Mouse (Mus musculus) CD4-positive, CD25-positive, alpha-beta regulatory T cell, adult 4 months (primary cell): ENCODE measurements around the gene Dusp22. TPM values are rescaled to one million over a fixed set of nuclear protein-coding genes. Genes with fewer than 3 reads are reported as not detected.

Source experiments
- ATAC-seq: one replicate; pipeline ENCODE4 v1.8.0; 2017
- polyA plus RNA-seq, 2 experiments: library from polyadenylated mRNA; unstranded; fragments of 100-300 nt; shearing (Covaris generic); gene quantifications; one replicate each; pipeline ENCODE4 v1.2.1; 2017

The Dusp22 gene
- polyA plus RNA-seq, 2 experiments from 2014 or later: 3.3 to 4.6 TPM

DNA sequence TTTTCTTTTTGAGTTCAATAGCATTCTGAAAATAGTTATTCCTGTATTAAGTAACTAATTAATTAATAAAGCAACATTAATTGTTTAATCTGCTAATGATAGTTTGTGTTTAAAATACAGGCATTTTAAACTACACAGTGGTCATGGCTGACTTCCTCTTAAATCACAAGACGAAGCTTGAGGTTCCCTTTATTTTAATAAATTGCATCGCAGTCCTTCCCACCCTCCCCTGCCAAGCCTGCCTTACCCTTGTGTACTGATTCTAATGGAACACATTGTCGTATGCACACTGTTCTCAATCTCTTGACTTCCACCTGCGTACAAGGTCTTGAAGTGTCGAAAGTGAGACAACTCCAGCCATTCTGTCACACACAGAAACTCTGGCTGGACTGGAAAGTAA is 14.1 kb downstream of the Dusp22 start:
- ATAC-seq: no peak

- ATAC-seq: no peak
These were observed 19.0 kb downstream of the Dusp22 start for GRCm38 (mm10) chr13:30678822-30679221.

DNA sequence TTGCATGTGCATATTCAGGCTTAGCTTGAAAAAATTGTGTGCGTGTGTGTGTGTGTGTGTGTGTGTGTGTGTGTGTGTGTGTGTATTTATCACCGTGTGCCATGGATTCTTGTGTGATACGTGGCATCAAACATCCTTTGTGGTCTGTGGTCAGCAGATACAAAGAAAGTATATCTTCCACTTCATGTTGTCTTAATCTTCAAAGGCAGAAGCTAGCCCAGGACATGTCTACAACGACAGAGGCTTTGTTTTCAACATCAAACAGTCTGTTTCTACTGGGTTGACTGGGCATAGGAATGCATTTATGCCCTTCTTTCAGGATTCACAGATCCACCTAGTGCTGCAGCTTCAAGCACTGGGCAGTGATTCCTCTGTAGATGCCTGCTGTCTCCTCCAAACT is 22.1 kb downstream of the Dusp22 start:
- peak; percentile 68 for ATAC-seq

DNA sequence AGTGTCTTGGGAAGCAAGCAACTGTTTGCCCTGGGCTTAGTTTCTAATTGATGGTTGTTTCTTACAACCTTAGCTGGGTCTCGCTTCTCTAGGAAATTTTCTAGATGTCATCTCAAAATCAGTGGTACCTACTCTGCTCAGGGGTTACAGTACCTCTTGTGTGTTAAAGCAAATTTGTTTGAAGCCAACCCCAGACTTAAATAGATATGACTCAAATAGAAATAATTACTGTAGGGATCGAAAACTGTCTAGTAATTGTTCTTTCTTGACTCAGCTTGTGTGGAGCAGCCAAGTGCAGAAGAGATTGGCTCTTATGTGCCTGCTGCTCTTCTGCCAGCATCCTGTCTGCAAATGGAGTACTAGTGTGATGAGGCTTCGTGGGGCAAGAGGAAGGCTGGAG is 22.5 kb downstream of the Dusp22 start:
- no peak for ATAC-seq

- no peak for ATAC-seq
These were observed 24.9 kb downstream of the Dusp22 start for GRCm38 (mm10) chr13:30684614-30685122.

- no peak for ATAC-seq
These were observed 26.2 kb downstream of the Dusp22 start for GRCm38 (mm10) chr13:30685957-30686356.

DNA sequence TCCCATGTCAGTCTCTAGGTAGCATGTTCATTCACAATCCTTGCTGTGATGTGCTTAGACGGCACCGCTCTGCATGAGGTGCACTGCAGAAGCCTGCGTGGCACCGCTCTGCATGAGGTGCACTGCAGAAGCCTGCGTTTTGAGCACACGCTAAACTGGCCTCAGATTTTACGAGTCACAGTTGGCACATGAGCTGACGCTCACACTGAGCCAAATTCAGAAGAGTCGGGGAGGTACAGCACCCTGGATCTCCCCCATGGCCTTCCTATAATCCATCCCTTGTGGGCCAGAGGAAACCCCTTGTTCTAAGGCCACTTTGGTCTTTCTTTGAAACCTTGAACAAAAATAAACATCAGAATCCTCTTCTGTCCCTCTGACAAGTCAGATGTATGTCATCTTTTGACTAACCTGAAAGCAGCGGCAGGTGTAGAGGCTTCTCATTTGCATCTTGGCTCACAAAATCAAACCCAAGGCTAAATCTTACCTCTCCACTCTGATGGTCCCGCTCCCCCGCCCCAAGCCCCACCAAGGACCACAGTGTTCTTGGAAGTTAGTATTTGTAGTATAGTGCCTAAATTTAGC is 28.3 kb downstream of the Dusp22 start:
- ATAC-seq: no peak

- ATAC-seq: no peak
These were observed 29.7 kb downstream of the Dusp22 start for GRCm38 (mm10) chr13:30689475-30689874.

GRCm38 (mm10) chr13:30691441-30692292 is 31.9 kb downstream of the Dusp22 start:
- ATAC-seq: no peak

GRCm38 (mm10) chr13:30692644-30693385 is 33.0 kb downstream of the Dusp22 start:
- ATAC-seq: no peak

DNA sequence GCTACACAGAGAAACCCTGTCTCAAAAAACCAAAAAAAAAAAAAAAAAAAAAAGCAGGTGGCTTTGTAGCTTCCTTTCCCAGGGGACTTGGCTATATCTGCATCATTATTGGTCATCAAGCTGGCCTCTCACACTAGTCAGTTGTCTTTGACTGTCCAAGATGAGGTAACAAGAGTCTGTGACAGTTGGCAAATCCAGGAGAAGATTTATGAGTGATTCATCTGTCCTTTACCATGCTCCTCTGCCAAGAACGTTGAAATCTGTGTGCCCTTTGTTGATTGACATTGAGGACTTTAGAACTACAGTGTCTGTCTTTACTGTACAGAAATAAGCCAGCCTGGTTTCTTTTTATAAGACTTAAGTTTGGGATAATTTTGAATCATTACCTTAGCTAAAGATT is 35.4 kb downstream of the Dusp22 start:
- no peak for ATAC-seq

- ATAC-seq: no peak
These were observed 36.1 kb downstream of the Dusp22 start for GRCm38 (mm10) chr13:30695890-30696289.

GRCm38 (mm10) chr13:30697880-30698279 is 38.1 kb downstream of the Dusp22 start:
- no peak for ATAC-seq

DNA sequence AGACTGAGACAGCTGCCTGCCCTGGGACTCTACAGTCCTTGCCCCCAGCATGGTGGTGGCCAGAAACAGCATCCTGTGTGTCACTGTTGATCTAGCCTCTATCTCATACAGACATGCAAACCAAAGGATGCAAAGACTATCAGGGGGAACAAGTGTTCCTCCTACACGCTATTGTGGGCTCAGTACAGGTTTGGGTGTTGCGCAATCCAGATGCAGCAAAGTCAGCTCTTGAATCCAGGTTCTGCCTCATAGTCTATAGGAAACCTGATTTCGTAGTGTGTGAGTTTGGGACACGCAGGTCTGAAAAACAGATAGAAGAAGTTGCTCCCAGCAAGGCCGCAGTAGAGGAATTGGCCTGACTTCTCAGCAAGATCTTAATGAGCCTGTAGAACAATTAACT is 42.9 kb downstream of the Dusp22 start:
- ATAC-seq: no peak

DNA sequence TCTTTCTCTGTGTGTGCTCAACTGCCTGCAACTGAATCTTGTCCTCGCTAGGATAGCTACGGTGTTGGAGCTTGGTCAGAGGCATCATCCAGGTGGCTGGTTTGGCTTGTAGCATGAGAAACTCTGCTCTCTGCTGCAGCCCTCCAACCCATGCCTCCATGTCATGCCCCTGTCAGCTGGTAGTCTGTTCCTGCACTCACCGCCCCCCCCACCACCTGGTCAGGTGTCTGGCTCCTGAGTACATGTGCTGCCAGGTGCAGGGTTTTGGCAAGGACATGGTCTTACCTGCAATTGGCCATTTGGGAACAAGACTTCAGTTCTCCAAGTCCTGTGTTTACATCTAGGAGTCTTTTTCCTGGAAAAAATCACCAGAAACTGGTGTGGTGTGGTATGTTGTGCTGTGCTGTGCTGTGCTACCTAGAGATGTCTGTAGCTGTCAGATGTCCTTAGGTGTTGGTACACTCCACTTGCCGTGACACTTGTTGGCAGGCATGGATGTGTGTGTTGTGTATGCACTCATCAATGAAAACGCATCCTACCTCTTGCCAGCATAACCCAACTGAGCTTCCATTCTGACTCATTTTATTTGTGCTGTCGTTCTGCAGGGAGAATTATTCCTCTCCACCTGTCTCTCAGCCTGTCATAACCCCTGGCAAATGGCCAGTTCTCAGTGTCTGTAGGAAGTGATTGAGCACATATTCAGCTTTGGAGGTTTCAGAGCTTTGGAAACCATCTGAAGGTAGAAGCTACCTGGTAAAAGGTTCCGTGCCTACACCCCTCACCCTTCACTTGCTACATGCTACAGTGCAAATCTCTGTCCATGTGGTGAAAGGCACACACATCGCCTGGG is 44.7 kb downstream of the Dusp22 start:
- no peak for ATAC-seq

DNA sequence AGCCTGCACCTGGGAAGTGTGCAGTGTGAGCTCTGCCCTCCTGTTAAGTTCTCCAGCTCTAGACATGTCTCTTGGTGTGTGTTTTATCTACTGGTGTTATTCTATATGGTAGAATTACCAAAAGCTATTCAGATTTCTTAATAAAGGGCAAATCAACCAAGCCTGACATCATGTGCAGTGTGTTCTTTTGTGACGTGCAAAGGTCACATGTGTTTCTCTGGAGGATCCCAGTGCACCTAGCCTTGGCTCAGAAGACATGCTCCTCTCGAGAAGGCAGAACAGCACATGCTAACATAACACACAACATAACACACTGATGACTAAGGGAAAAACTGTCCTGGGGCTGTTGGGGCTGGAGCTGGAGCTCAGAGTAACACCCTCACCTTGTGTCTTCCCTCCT is 51.3 kb downstream of the Dusp22 start:
- ATAC-seq: no peak

GRCm38 (mm10) chr13:30711711-30712110 is 51.9 kb downstream of the Dusp22 start:
- ATAC-seq: no peak

- no peak for ATAC-seq
These were observed 52.5 kb downstream of the Dusp22 start for GRCm38 (mm10) chr13:30712280-30712679.

DNA sequence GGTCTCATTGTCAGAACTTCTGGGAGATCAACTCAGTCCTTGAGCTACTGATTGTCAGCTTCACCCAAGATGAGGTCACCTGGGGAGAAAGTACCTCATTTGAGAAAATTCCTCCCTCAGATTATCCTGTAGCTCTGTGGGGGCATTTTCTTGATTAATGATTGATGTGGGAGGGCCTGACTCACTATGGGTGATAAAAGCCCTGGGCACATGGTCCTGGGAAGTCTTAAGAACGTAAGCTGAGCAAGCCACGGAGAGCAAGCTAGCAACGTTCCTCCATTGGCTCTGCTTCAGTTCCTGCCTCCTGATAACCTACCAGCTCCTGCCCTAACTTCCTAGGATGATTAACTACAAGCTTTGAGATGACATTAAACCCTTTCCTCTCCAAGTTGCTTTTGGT is 53.8 kb downstream of the Dusp22 start:
- ATAC-seq: no peak

DNA sequence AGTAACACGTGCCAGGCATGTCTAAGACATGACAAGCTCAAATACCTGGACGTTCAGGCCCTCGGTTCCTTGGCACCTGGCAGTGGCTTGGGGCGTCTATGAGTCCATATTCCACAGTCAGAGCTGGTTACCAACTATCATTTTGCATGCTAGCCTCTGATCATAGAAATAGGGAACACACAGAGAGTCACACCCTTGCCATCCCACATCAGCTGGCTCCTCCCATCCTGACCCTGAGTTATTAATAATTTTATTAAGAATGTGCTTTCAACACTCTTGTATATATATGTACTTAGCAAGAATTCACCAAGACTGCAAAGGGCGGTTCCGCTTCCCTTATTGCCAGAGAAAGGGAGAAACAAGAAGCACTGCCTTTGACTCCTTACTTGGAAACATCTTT is 54.8 kb downstream of the Dusp22 start:
- no peak for ATAC-seq

DNA sequence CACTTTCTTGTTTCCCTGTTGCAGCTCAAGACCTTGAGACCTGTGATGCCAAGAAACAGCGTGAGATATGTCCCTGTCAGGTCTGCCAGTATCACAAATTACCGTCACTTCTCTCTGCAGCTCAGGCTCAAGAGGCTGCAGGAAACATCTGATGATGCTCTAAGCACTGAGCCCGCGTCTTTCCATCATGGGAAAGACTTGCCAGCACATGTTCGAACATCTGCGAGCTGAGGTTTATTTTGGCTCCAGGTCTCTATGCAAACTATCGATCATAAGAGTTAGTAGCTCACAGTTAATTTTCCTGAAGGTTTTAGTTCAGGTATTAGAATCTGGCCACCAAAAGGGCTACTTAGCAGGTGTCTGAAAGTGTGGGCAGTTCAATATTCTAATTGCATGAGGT is 55.3 kb downstream of the Dusp22 start:
- no peak for ATAC-seq

DNA sequence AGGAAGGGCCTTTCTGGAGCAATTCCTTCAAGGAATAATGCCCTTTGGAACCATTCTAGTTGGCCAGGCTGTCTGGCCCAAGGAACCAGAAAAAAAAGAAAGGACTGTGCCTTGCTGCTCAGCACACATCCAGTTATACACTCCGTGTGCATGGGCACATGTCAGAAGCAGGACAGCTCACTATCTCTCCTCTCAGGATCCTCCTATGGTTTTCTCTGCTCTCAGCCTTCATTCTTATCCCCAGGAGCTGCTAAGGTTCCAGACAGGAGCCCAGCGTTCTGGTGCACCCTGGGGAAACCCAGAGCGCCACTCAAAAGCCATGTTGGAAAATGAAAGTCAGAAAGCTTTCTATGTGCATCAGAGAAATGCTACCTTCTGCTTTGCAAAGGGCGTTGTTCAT is 55.8 kb downstream of the Dusp22 start:
- ATAC-seq: no peak

- ATAC-seq: no peak
These were observed 56.8 kb downstream of the Dusp22 start for GRCm38 (mm10) chr13:30716611-30717010.
